Mouse (Mus musculus): ENCODE data around the gene Emd. TPM values are rescaled to one million over a fixed set of nuclear protein-coding genes. Genes with fewer than 3 reads are reported as not detected.

Gene Emd
- polyA plus RNA-seq, 1 experiment: 172 TPM

DNA sequence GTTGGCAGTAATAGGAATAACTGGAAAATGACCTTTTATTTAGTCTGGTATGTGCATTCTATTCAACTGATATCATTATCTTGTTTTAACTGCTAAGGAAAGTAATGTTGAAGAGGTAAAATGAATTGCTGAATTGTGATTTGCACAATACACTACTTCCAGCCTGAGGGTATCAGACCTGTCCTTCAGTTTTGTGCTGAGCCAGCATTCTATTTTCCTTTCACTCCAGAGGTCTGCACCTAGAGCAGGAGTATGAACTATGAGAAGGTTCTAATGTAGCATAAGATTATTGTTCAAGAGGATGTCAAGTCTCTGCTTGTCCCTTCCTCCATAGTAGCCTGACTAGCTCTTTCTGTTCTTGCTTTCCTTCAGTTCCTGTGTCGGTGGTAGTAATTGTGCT, 43.9 kb downstream of the Emd start:
- Histone ChIP-seq H3K36me3 (ENCODE audit: control insufficient read depth, insufficient read depth) (peaks cover 25% of the 10 kb centered on the region), H3K4me3 (ENCODE audit: insufficient read depth, poor library complexity, severe bottlenecking) (no peak overlapping the region), H3K79me2 (ENCODE audit: control insufficient read depth, insufficient read depth) (peaks cover 20% of the 10 kb centered on the region), H3K27me3 (ENCODE audit: control insufficient read depth, insufficient read depth, insufficient read length) (no peaks in the 10 kb centered on the region), H3K79me3 (ENCODE audit: low read depth) (peaks cover 7% of the 10 kb centered on the region), H3ac (ENCODE audit: control insufficient read depth, insufficient read length, low read depth) (no peak overlapping the region)
- TF ChIP-seq MYOG (IDR thresholded peaks at IDR 0.05; ENCODE audit: control insufficient read depth, extremely low read depth, insufficient read length) (no peak), CEBPB (IDR thresholded peaks at IDR 0.05; ENCODE audit: low read depth) (no peak), USF1 (IDR thresholded peaks at IDR 0.05; ENCODE audit: low read depth) (no peak), MAX (IDR thresholded peaks at IDR 0.05) (no peak), CTCF (IDR thresholded peaks at IDR 0.05; ENCODE audit: control insufficient read depth, insufficient read depth, insufficient read length) (no peak), MYOD1 (IDR thresholded peaks at IDR 0.05; ENCODE audit: control insufficient read depth, insufficient read length, low read depth) (no peak), FOSL1 (IDR thresholded peaks at IDR 0.05; ENCODE audit: insufficient read depth, low read length, poor library complexity, severe bottlenecking) (no peak)

DNA sequence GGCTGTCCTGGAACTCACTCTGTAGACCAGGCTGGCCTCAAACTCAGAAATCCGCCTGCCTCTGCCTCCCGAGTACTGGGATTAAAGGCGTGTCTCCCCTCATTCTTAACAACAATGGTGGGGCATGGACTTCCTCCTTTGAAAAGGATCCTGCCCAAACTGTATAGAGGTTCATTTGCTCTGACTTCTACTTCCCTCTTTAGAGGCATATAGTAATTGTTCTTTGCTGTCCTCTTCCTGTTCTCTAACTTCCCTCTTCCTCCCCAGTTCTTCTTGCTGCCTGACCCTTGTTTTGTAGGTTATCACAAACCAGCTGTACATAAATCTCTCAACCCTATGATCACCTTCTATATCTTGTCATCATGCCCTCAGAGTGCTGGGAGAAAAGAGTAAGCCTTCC, 45.2 kb downstream of the Emd start:
- Histone ChIP-seq H3K4me3 (ENCODE audit: insufficient read depth, poor library complexity, severe bottlenecking) (no peak overlapping the region), H3K79me3 (ENCODE audit: low read depth) (peaks cover 7% of the 10 kb centered on the region), H3K79me2 (ENCODE audit: control insufficient read depth, insufficient read depth) (peaks cover 20% of the 10 kb centered on the region), H3K36me3 (ENCODE audit: control insufficient read depth, insufficient read depth) (peaks cover 25% of the 10 kb centered on the region), H3K27me3 (ENCODE audit: control insufficient read depth, insufficient read depth, insufficient read length) (no peaks in the 10 kb centered on the region), H3ac (ENCODE audit: control insufficient read depth, insufficient read length, low read depth) (no peak overlapping the region)
- TF ChIP-seq FOSL1 (IDR thresholded peaks at IDR 0.05; ENCODE audit: insufficient read depth, low read length, poor library complexity, severe bottlenecking) (no peak), USF1 (IDR thresholded peaks at IDR 0.05; ENCODE audit: low read depth) (no peak), MAX (IDR thresholded peaks at IDR 0.05) (no peak), MYOG (IDR thresholded peaks at IDR 0.05; ENCODE audit: control insufficient read depth, extremely low read depth, insufficient read length) (no peak), CEBPB (IDR thresholded peaks at IDR 0.05; ENCODE audit: low read depth) (no peak), CTCF (IDR thresholded peaks at IDR 0.05; ENCODE audit: control insufficient read depth, insufficient read depth, insufficient read length) (no peak), MYOD1 (IDR thresholded peaks at IDR 0.05; ENCODE audit: control insufficient read depth, insufficient read length, low read depth) (no peak)

DNA sequence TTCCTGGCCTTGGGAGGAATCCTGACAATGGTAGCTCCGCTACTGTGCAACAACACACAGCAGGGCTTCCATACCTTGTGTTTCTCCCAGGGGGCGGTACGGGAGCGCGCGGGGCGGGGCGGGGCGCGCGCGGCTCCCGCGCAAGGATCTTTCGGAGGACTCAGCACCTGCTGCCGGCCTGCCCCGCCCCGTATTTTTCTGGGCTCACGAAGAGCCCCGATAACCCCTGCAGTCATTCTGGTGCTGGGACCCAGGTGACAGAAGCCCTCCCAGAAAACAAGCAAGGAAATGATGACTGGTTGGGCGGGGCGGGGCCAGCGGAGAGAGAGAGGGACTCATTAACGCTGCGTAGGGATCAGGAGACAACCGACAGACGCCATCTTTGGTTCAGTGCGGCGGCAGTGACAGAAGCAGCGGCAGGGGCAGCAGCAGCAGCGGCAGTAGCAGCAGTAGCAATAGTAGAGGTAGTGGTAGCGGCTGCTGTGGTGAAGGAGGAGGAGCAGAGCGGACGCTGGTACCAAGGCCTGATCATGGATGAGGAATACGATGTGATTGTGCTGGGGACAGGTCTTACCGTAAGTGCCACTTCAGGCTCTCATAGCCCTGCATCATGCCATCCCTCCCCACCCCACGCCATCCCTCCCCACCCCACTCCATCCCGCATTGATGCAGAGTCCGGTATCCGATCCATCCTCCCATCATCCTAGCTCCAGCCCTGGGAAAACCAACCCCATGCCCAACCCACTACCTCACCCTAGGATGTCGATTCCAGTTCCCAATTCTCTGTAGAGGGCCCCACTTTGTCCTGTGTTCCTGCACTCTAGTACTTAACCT, 50.6 kb downstream of the Emd start, which contains the start of gene Gdi1:
Gene Gdi1 (plus strand): TSS at position 132 of the 834 bp plus-strand sequence.
- H3K27me3 ChIP-seq (ENCODE audit: control insufficient read depth, insufficient read depth, insufficient read length): no peaks in the 10 kb centered on the region
- peaks cover 28% of the 10 kb centered on the region for H3K79me2 ChIP-seq (ENCODE audit: control insufficient read depth, insufficient read depth)
- TF ChIP-seq MYOD1 (IDR thresholded peaks at IDR 0.05; ENCODE audit: control insufficient read depth, insufficient read length, low read depth) (no peak), CTCF (IDR thresholded peaks at IDR 0.05; ENCODE audit: control insufficient read depth, insufficient read depth, insufficient read length) (no peak), MYOG (IDR thresholded peaks at IDR 0.05; ENCODE audit: control insufficient read depth, extremely low read depth, insufficient read length) (no peak), CEBPB (IDR thresholded peaks at IDR 0.05; ENCODE audit: low read depth) (no peak), FOSL1 (IDR thresholded peaks at IDR 0.05; ENCODE audit: insufficient read depth, low read length, poor library complexity, severe bottlenecking) (no peak), MAX (IDR thresholded peaks at IDR 0.05) (no peak), USF1 (IDR thresholded peaks at IDR 0.05; ENCODE audit: low read depth) (no peak)
- peaks cover 16% of the 10 kb centered on the region for H3K79me3 ChIP-seq (ENCODE audit: low read depth)
- H3K36me3 ChIP-seq (ENCODE audit: control insufficient read depth, insufficient read depth): peaks cover 46% of the 10 kb centered on the region
- peak within 1 kb of the TSS; percentile 77 for H3ac ChIP-seq (ENCODE audit: control insufficient read depth, insufficient read length, low read depth)
- H3K4me3 ChIP-seq (ENCODE audit: insufficient read depth, poor library complexity, severe bottlenecking): peak within 1 kb of the TSS; percentile 49

Small RNA genes within 50 kb of the gene (microRNA-seq; reads per million reads assigned to microRNA genes)
- 1.1 reads per million, percentile 24 among the genes with 10 or more reads in this experiment for gene Mir7091 (ENCODE audit: borderline microRNAs expressed)

Other genes with a start within 250 kb of the Emd start
- gene Irak1, start 230.8 kb upstream of the Emd start, polyA plus RNA-seq (2012; fragmentation: generic; extraction: Trizol): 33.9 TPM
- gene Opn1mw, start 127.2 kb upstream of the Emd start, polyA plus RNA-seq (2012; fragmentation: generic; extraction: Trizol): 0.07 TPM
- gene Mecp2, start 119.3 kb upstream of the Emd start, polyA plus RNA-seq (2012; fragmentation: generic; extraction: Trizol): 7.0 TPM
- gene Tex28, start 86.8 kb upstream of the Emd start, polyA plus RNA-seq (2012; fragmentation: generic; extraction: Trizol): not detected
- 0.01 TPM for gene Tktl1, start 77.4 kb upstream of the Emd start, polyA plus RNA-seq (2012; fragmentation: generic; extraction: Trizol)
- 1,024 TPM for gene Flna, start 4.9 kb upstream of the Emd start, polyA plus RNA-seq (2012; fragmentation: generic; extraction: Trizol)
- gene Rpl10, start 16.1 kb downstream of the Emd start, polyA plus RNA-seq (2012; fragmentation: generic; extraction: Trizol): 3,196 TPM
- 18.1 TPM for gene Taz, start 27.2 kb downstream of the Emd start, polyA plus RNA-seq (2012; fragmentation: generic; extraction: Trizol)
- gene Dnase1l1, start 27.6 kb downstream of the Emd start, polyA plus RNA-seq (2012; fragmentation: generic; extraction: Trizol): 13.9 TPM
- gene Atp6ap1, start 42.4 kb downstream of the Emd start, polyA plus RNA-seq (2012; fragmentation: generic; extraction: Trizol): 120 TPM
- 95.2 TPM for gene Gdi1, start 50.3 kb downstream of the Emd start, polyA plus RNA-seq (2012; fragmentation: generic; extraction: Trizol)
- 45.4 TPM for gene Fam50a, start 58.3 kb downstream of the Emd start, polyA plus RNA-seq (2012; fragmentation: generic; extraction: Trizol)
- 7.9 TPM for gene Plxna3, start 74.4 kb downstream of the Emd start, polyA plus RNA-seq (2012; fragmentation: generic; extraction: Trizol)
- gene Lage3, start 98.9 kb downstream of the Emd start, polyA plus RNA-seq (2012; fragmentation: generic; extraction: Trizol): 68.7 TPM
- 60.7 TPM for gene Ubl4a, start 118.5 kb downstream of the Emd start, polyA plus RNA-seq (2012; fragmentation: generic; extraction: Trizol)
- 18.5 TPM for gene Slc10a3, start 118.7 kb downstream of the Emd start, polyA plus RNA-seq (2012; fragmentation: generic; extraction: Trizol)
- 11.5 TPM for gene Fam3a, start 138.6 kb downstream of the Emd start, polyA plus RNA-seq (2012; fragmentation: generic; extraction: Trizol)
- 37.1 TPM for gene Ikbkg, start 138.6 kb downstream of the Emd start, polyA plus RNA-seq (2012; fragmentation: generic; extraction: Trizol)
- 148 TPM for gene G6pdx, start 174.5 kb downstream of the Emd start, polyA plus RNA-seq (2012; fragmentation: generic; extraction: Trizol)
- gene Gm6880, start 226.7 kb downstream of the Emd start, polyA plus RNA-seq (2012; fragmentation: generic; extraction: Trizol): not detected